In the genomic region with DNA sequence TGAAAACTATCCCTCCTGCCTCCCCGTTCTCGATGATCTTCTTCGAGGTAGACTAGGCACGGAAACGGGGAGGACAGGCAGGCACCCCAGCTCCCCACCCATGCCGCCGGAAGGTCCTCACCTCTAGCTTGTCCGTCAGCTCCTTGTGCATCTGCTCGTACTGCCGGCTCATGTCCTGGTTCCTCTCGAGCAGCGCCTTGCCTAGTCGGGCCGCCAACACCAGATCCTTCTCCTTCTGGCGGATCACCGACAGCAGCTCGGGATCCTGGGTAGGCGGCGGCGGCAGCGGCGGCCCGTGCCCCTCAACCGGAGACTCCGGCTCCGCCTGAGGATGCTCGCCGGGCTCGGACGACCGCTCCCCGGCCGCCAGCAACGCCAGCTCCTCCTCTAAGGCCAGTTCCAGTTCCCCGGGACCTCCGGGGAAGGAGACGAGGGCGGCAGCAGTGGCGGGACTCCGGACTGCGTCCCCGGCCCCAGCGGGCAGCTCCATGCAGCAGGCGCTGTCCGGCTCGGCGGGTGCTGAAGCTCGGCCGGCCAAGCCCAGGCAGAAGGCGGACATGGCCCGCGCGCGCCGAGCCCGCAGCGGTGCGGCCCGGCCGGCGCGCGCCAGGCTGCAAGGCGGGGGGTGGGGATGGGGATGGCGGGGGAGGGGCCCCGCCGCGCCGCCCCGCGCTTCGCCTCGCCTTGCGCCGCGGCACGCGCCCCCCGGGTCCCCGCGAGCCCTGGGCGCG, we compare ENCODE assay signal across 8 mouse cellular contexts. TPM values are rescaled to one million over a fixed set of nuclear protein-coding genes. Genes with fewer than 3 reads are reported as not detected.
DNase-seq lines count a peak whose midpoint lies in the region; ATAC-seq and TF ChIP-seq lines count a peak whose summit lies in the region.

Bicdl1 (minus strand) TSS at position 621 of the 731 bp plus-strand sequence.

- peak within 1 kb of the TSS; percentile 98 for H3K4me2 ChIP-seq in hindbrain, embryonic 11.5 days (replicated peaks; ENCODE audit: low read depth, low read length)

- no peaks in the 10 kb centered on the region for H3K36me3 ChIP-seq in hindbrain, embryonic 11.5 days (ENCODE audit: control insufficient read depth, insufficient read depth, low read length)

- peak within 1 kb of the TSS; percentile 94 for H3K27ac ChIP-seq in hindbrain, embryonic 11.5 days (ENCODE audit: low read depth, low read length)

- no peaks in the 10 kb centered on the region for H3K4me1 ChIP-seq in hindbrain, embryonic 11.5 days (replicated peaks; ENCODE audit: control insufficient read depth, insufficient read depth, low read length)

- DNase-seq in Patski (ENCODE audit: low read depth, low spot score), result no peak
- DNase-seq in cerebellum, adult 9-11 months, result peak; percentile 74
- peak; percentile 40 to 47 for DNase-seq in frontal cortex, postnatal 14 days (ENCODE audit: low spot score in 2 of 2)
- DNase-seq in hindbrain, embryonic 11.5 days (ENCODE audit: low spot score), result peak; percentile 86
- DNase-seq in layer of hippocampus, postnatal 14 days (ENCODE audit: low spot score in 2 of 2), result peak; percentile 50 to 67
- DNase-seq in lung, postnatal 25 days (ENCODE audit: low spot score), result peak; percentile 81
- DNase-seq in retina, postnatal 1 day, result peak; percentile 87
- peak; percentile 70 to 86 for DNase-seq in urinary bladder, adult 18-20 months (ENCODE audit: low spot score in 2 of 2)

- POLR2A ChIA-PET in Patski (lab: Charles Lee), result interaction anchor here (0.7 to 1.5 kb wide), 3 partner anchors 57 to 99 kb away, joined by 3 to 4 read pairs (median 4); partner anchors contain the start of gene Rab35

- peak; percentile 61 for ATAC-seq in Patski
- ATAC-seq in hindbrain, embryonic 11.5 days (ENCODE audit: low FRiP score), result peak; percentile 44; the same call in 1 of the 2 replicates

- peak within 1 kb of the TSS; percentile 70 for H3K4me3 ChIP-seq in hindbrain, embryonic 11.5 days (ENCODE audit: low read depth, low read length)

- peak within 1 kb of the TSS; percentile 71 for H3K9ac ChIP-seq in hindbrain, embryonic 11.5 days (ENCODE audit: low read depth, low read length)

- WGBS in hindbrain, embryonic 11.5 days, result under 1% methylated on average over 45 of the region's 83 CpGs

- peaks cover 14% of the 10 kb centered on the region for H3K27me3 ChIP-seq in Patski
- peaks cover 2% of the 10 kb centered on the region; the same call in 1 of the 2 replicates for H3K27me3 ChIP-seq in hindbrain, embryonic 11.5 days (ENCODE audit: control insufficient read depth, insufficient read depth, low read length)

- TF ChIP-seq CTCF in Patski (IDR thresholded peaks at IDR 0.05), result no peak

- H3K9me3 ChIP-seq in hindbrain, embryonic 11.5 days (ENCODE audit: control insufficient read depth, low read length), result no peaks in the 10 kb centered on the region

- CTCF ChIA-PET in Patski (lab: Charles Lee), result interaction anchor here (0.7 to 4.6 kb wide), 6 partner anchors 10 to 278 kb away, joined by 3 to 17 read pairs (median 4); no protein-coding TSS in a partner anchor

- in situ Hi-C loops in Patski (cut with MboI; ENCODE audit: low pct_unique_long_range_greater_than_20kb), result no loop called here

RNA-seq across cellular contexts. Expression of gene Bicdl1, which starts in this region (rescaled TPM):
- polyA plus RNA-seq in Patski (2021), result 30.8 TPM
- polyA plus RNA-seq in hindbrain, embryonic 11.5 days (2014; fragmentation: Nextera tagmentation; extraction: Ambion mirVana), result 12.0 and 15.8 TPM in 2 replicates
- 10 to 100 TPM; 99.5 to 99.8 TPM for total RNA-seq in layer of hippocampus, postnatal 14 days (2021)
